Mouse (Mus musculus): ENCODE measurements around the gene Brf1. TPM values are rescaled to one million over a fixed set of nuclear protein-coding genes. Genes with fewer than 3 reads are reported as not detected.

Brf1 gene
- total RNA-seq, 2 experiments from 2014 or later, result 16.8 to 20.9 TPM

GRCm38 (mm10) chr12:112941776-112942713 lies 58.5 kb downstream of the Brf1 start, which contains the start of gene Nudt14:
Gene Nudt14, minus strand, starts transcription at chr12:112942124.
- peak; percentile 63 to 77 for DNase-seq
- intact Hi-C loops (cut with DNase I), result no loop called here

GRCm38 (mm10) chr12:112941156-112941775 lies 59.2 kb downstream of the Brf1 start:
- intact Hi-C loops (cut with DNase I), result no loop called here
- DNase-seq, result no peak

DNA sequence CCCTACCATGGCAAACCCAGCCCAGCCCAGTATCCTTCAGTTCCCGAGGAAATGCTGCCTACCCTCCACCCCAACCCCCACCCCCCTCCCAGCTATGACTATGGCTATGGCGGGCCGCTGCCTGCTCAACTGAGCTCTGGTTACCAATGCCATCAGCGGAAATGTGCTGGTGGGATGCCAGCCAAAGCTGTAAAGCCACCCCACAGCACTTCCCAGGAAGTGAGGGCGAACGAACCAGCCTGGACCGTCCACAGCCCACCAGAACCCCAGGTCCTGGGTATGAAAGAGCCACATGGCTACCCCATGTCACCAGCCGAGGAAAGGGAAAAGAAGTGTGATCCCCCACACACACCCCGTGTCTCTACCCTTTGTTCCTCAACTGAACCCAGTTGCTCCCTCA lies 59.8 kb downstream of the Brf1 start:
- DNase-seq, result no peak
- intact Hi-C loops (cut with DNase I), result no loop called here

GRCm38 (mm10) chr12:112940238-112940637 lies 60.3 kb downstream of the Brf1 start:
- intact Hi-C loops (cut with DNase I), result no loop called here
- no peak for DNase-seq

DNA sequence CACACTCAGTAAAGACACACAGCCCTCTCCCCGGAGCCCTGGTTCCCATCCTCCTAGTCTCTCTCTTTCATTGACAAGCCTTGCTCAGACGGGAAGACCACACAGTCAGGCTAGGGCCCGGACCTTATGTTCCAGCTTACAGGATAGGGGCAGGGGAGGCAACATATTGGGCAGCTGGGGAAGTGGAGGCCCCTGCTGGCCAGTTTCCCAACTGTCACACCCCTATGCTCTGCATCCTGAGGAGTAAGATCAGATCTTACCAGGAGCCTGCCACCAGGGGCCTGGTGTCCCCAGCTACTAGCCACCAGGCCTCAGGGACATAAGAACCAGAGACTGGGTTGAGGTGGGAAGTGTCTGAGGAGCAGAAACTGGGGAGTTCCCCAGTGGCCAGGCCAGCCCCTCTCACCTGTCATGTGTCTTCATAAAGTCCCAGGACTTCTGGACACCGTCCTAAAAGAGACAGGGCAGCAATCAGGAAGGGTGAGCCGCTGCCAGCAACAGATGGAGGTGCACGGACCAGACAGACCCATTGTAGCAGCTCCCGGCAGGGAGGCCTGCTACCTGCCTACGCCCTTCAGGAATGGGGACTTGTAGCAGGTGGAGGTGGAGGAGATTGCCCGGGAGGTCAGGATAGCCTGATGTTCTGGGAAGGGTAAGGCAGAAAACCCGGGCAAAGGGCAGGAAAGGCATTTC lies 61.5 kb downstream of the Brf1 start:
- intact Hi-C loops (cut with DNase I), result no loop called here
- DNase-seq, result no peak

DNA sequence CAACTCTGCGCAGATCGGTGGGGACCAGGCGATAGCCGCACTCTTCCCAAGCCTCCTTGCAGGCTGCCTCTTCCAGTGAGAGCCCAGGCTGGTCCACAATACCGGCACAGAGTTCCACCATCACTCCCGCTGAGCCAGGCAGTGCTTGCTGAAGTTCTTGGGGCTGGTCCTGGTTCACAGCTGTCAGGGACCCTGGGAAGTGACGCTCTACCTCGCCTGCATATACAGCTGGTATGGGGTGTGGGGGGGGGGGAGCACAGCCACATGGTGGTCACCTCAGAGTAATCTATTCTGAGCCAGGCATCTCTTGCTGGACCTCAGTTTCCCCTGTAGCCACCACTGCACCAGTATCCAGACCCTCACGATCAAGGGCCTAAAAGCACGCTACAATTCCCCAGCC lies 62.1 kb downstream of the Brf1 start:
- intact Hi-C loops (cut with DNase I), result no loop called here
- DNase-seq, result no peak

DNA sequence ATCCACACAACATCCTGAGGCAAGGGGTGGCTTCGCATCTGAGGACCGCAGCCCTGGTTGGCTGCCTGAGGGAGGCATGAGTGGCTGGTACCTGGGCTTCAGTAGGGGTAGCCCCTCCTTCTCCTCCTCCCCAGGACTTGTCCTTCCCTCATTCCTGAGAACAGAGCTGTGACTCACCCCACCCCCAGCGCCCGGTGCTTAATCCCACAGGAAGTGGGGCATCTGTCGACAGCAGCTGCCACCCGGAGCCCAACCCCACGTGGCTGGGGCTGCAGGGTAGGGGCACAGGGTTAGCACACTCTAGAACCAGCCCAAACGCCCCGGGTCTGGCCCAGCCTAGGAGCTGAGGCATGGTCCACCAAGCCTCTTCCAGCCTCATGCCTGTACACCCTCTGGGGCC lies 62.6 kb downstream of the Brf1 start:
- intact Hi-C loops (cut with DNase I), result no loop called here
- DNase-seq, result no peak

GRCm38 (mm10) chr12:112932647-112933046 lies 67.9 kb downstream of the Brf1 start:
- intact Hi-C loops (cut with DNase I), result no loop called here

DNA sequence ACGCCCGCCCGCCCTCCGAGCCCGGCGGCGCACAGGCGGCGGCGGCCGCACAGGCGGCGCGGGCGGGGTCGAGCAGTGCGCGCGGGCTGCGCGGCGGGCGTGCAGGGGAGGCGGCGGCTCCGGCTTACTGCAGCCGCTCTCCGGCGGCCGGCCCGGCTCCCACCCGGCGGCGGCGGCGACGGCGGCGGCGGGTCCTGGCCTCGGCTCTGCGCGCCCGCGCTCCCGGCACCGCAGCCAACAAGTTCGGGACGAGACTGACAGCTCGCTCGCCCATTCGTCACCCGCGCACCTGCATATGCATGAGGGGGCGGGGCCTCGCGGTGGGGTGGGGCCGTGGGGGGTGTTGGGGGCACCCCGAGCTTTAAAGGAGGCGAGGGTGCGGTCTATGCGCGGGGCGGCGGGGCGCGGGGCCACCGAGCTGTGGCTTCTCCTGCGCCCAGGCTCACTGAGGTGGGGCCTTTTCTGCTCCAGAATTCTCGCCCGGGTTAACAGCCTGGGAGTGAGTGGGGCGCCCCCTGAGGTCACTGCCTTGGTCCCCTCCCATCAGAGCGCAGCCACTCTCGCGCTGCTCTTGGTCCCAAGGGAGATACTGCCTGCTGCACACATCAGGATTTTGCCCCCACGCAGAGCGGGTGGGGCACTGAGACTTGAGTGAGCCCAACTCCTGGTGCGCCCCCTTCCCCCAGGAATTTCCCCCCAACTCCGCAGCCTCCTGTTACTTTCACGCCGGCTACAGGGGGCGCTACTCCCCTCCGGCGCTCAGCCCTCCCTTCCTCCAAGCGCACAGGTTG lies 70.7 kb downstream of the Brf1 start, which contains the start of gene Jag2:
TSS of gene Jag2 (minus strand) at position 215 of the 791 bp plus-strand sequence.
- DNase-seq, result peak; percentile 62 to 73
- intact Hi-C loops (cut with DNase I), result loop anchor here (2.0 kb wide), 1 partner anchor 53 kb away; no protein-coding TSS in a partner anchor

More at GRCm38 (mm10) chr12:112932647-112933046, 67.9 kb downstream of the Brf1 start:
- peak in 1 of 2 experiments; percentile 51 for DNase-seq

DNA sequence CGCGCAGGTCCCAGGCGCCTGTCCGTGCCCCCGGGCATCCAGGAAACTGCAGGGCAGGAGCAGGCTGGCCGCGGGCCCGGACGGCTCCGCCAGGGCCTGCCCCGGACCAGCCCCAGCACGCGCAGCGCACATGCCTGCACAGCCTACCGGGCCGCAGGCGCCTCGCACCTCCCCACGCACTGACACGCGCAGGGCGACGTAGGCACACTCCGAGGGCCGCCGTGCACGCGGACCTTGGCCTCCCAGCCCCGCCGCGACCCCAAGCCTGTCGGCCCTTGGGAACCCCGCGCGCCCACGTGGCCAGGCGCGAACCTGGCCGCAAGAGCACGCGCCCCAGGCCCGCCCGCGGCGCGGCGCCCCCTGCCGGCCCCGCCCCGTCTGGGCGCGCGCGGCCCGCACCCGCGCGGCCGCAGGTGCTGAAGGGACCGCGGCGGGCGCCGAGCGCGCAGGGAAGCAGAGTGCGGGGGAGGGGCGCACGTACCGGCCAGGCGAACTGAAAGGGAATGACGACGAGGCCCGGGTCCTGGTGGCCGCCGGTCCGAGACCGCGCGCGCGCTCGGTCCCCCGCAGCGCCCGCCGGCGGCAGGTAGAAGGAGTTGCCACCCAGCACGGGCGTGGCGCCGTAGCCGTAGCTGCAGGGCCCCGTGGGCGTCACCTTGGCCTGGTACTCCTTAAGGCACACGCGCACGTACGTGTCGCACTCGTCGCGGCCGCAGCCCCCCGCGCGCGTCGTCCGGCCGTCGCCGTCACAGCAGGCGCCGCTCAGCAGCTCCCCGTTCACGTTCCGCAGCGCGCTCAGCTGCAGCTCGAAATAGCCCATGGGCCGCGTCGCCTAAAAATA lies 71.9 kb downstream of the Brf1 start:
- no peak for DNase-seq
- intact Hi-C loops (cut with DNase I), result loop anchor here (2.0 kb wide), 1 partner anchor 52 kb away; no protein-coding TSS in a partner anchor

- intact Hi-C loops (cut with DNase I), result no loop called here
- DNase-seq, result no peak
Observed at GRCm38 (mm10) chr12:112927265-112927664, 73.2 kb downstream of the Brf1 start.

DNA sequence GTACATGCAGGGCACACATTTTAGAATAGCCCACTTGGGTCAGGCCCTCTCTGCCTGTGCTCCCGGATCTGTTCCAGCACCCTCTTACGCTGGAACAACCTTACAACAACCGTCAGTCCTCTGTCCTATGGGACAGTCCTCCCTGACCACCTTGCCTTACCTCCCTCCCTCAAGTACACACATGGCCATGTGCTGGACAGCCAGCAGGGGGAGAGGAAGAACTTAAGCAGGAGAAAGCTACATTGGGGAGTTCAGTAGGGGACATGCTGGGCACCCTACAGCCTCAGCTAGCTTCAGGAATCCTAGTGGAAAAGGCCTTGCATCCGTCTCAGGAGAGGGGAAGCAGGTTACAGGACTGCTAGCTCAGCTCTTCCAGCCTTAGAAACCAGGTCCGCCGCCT lies 74.6 kb downstream of the Brf1 start:
- intact Hi-C loops (cut with DNase I), result no loop called here

DNA sequence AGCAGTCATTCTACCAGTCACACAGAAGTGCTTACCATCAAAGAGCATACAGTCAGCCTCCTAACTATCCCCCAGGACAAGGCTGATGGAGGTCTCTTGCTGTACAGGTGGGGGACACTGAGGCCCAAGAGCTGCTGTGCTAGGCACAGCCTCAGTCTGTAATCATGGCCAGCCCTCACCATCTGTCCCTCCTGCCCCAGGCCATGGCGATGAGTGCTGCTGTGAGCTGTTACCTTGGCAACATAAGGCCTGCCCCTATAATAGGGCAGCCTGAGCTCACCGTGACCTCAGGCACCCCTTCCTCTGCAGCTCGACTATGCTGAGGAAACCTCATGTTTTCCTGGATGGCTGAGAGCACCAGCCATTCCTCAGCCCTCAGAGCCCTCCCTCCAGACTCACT lies 78.0 kb downstream of the Brf1 start:
- intact Hi-C loops (cut with DNase I), result no loop called here

More for the DNA sequence above, 74.6 kb downstream of the Brf1 start:
- no peak for DNase-seq

DNA sequence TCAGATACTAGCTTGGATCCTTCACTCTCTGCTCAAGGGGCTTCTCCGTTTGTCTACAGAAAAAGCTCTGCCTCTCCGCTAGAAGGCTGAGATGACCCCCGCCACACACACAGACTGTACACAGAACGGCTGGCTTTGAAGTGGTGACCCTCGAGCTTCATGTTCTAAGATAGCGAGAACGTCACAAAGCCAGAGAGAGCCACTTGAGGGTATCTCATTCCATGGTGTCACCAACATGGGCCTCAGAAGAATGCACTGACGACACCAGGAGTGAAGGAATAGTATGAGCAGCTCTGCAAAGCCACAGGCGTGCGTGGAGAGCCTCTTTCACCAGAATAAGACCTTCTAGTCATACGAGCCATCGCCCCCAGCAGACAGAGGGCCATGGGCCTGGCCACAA lies 79.0 kb downstream of the Brf1 start:
- intact Hi-C loops (cut with DNase I), result no loop called here
- no peak for DNase-seq

More for the DNA sequence above, 78.0 kb downstream of the Brf1 start:
- no peak for DNase-seq

GRCm38 (mm10) chr12:112917906-112918305 lies 82.6 kb downstream of the Brf1 start:
- no peak for DNase-seq
- intact Hi-C loops (cut with DNase I), result no loop called here

- intact Hi-C loops (cut with DNase I), result no loop called here
- DNase-seq, result no peak
Observed at GRCm38 (mm10) chr12:112917486-112917885, 83.0 kb downstream of the Brf1 start.

DNA sequence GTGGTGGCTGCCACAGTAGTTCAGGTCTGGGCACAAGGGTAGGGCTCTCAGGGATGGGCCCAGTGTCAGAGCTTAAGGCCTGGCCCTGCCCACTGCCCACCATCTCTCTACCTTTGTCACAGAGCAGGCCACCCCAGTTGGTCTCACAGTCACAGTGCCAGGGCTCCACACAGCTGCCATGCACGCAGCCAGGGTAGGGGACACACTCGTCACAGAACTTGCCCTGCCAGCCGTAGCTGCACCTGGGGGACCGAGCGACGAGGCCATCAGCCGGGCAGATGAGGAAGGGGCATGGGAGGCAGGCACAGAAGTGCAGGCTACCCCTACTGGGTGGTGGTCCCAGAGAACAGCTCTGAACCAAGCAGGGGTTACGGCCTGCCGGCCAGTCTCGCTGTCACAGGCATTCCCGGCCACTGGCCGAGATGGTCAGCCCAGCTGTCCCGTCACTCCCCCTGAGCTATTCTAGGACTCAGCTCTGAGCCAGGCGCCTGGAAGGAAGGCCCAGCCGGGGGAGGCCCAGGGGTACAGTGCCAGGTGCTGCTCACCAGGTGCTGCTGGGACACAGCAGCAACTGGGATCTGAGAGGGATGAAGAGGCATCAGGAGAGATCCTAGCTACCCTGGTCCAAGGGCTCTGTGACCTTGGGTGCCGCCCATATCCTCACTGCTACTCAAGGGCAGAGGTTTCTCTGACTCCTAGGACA lies 83.7 kb downstream of the Brf1 start:
- intact Hi-C loops (cut with DNase I), result no loop called here
- DNase-seq, result peak; percentile 68 to 69

DNA sequence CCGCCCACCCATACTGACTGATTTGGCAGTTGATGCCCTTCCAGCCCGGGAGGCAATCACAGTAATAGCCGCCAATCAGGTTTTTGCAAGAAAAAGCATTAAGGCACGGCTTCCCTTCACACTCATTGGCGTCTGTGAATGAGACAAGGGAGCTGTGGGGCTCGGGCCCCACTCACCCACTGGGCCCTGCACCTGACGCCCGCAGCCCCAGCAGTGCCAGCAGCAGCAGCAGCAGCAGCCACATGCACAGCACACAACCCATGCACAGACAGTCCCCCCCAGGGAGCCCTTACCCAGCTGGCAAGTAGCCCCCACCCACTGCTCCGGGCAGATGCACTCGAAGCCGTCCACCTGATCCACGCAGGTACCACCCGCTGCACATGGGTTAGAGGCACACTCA lies 84.9 kb downstream of the Brf1 start:
- no peak for DNase-seq
- intact Hi-C loops (cut with DNase I), result no loop called here

- intact Hi-C loops (cut with DNase I), result no loop called here
- no peak for DNase-seq
Observed at GRCm38 (mm10) chr12:112914527-112914926, 86.0 kb downstream of the Brf1 start.
